Mouse (Mus musculus): ENCODE measurements around the gene Rwdd3.

- TF ChIP-seq POLR2A (IDR thresholded peaks at IDR 0.05; ENCODE audit: control insufficient read depth, extremely low read depth, insufficient read depth, low read length, poor library complexity), result no peak
- TF ChIP-seq CTCF (IDR thresholded peaks at IDR 0.05; ENCODE audit: borderline replicate concordance, control insufficient read depth, extremely low read depth, insufficient read depth, low read length, poor library complexity), result no peak
Measured at GRCm38 (mm10) chr3:121185197-121185596, 13.7 kb upstream of the Rwdd3 start.
